Mouse (Mus musculus) heart, postnatal 4 days (tissue): ENCODE results near the gene Fpr3. TPM values are rescaled to one million over a fixed set of nuclear protein-coding genes. Genes with fewer than 3 reads are reported as not detected.
"Not testable (repeated sequence)": the region's sequence is repeated elsewhere in the genome, so short reads cannot be mapped to it uniquely, and the experiment has no call there.

ENCODE experiments used
- DNase-seq: peaks from one replicate; pipeline ENCODE4 v3.0.0; 2021
- total RNA-seq, 2 experiments: library from RNA; stranded (reverse); gene quantifications; 2 replicates each; pipeline ENCODE4 v1.2.3; 2021

The Fpr3 gene
- total RNA-seq, result not detected

DNA sequence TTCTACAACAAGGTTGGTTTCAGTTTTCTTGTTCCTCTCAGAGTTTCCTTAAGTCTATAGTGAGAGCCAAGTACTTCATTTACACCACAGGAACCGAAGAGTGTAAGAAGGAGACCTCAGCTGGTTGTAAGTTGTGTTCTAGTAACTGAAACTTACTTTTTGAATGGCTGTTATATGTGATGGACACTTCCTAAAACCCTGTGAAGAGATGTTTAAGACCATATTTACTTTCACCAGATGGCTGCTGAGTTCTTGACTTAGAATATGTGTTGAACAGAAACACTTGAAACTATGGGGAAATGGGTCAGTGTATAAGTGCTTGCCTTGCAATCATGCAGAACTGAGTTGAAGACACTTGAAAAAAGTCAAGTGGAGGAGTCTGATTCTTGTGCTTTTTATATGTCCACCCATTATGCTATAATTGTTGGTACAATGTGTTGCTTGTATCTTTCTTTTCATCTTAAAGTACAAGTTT lies at the start of gene Fpr3, which contains the start of gene Fpr2:
TSS of gene Fpr3 (plus strand) at position 79 of the 475 bp plus-strand sequence.
TSS of gene Fpr2 (plus strand) at position 51 of the 475 bp plus-strand sequence.
- no peak for DNase-seq

GRCm38 (mm10) chr17:17837919-17838701 lies 49.5 kb upstream of the Fpr3 start:
- DNase-seq, result peak; percentile 97

- no peak for DNase-seq
These were observed 48.4 kb upstream of the Fpr3 start for GRCm38 (mm10) chr17:17839276-17839675.

- no peak for DNase-seq
These were observed 46.9 kb upstream of the Fpr3 start for GRCm38 (mm10) chr17:17840796-17841195.

- no peak for DNase-seq
These were observed 44.0 kb upstream of the Fpr3 start for GRCm38 (mm10) chr17:17843534-17844261.

DNA sequence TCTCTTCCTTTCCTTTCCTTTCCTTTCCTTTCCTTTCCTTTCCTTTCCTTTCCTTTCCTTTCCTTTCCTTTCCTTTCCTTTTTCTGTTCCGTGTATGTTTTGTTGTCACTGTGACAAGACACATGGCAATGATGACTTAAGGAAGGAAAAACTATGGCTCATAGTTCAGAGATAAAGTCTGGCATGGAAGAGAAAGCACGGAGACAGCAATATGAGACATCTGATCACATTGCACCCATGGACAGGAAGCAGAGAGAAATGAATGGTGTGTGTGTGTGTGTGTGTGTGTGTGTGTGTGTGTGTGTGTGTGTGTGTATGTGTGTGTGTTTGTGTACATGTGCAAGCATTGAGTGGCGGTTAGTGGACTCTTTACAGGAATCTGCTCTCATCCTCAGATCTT lies 43.0 kb upstream of the Fpr3 start:
- not testable (repeated sequence) for DNase-seq

- DNase-seq, result no peak
These were observed 42.2 kb upstream of the Fpr3 start for GRCm38 (mm10) chr17:17845187-17846027.

GRCm38 (mm10) chr17:17848988-17849387 lies 38.7 kb upstream of the Fpr3 start:
- no peak for DNase-seq

DNA sequence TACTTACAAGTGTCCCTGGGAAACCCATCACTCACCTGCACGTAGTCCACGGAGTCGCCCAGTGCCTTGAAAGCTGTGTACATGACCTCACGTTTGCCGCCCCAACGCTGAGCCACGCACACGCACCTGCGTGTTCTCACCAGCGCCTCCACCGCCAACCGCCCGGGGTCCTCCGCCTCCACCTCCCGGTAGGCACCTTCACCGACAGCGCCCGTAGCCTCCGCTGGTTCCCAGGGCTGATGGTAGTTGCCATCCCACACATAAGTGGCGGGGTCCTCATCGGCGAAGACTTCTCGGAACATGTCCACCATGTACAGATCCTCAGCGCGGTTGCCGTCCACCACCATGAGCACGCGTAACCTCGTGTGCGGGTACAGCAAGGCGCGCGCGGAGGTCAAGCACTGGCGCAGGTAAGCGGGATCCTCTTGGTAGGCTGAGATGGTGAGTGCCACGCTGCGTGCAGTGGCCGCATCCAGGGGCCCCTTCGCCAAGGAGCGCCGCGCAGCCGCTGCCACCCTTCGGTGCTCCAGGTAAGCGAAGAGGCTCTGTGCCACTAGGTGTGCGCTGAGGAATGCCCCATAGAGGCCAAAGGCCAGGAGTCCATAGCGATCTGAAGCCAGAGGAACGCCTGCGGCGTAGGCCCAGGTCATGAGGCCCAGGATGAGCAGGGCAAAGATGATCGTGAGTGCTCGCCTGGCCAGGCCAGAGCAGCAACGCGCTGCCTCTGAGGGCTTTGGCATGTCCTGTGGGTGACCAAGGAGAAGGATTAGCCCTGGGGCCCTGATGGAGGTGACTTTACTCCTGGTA lies 37.5 kb upstream of the Fpr3 start:
- DNase-seq, result no peak

DNA sequence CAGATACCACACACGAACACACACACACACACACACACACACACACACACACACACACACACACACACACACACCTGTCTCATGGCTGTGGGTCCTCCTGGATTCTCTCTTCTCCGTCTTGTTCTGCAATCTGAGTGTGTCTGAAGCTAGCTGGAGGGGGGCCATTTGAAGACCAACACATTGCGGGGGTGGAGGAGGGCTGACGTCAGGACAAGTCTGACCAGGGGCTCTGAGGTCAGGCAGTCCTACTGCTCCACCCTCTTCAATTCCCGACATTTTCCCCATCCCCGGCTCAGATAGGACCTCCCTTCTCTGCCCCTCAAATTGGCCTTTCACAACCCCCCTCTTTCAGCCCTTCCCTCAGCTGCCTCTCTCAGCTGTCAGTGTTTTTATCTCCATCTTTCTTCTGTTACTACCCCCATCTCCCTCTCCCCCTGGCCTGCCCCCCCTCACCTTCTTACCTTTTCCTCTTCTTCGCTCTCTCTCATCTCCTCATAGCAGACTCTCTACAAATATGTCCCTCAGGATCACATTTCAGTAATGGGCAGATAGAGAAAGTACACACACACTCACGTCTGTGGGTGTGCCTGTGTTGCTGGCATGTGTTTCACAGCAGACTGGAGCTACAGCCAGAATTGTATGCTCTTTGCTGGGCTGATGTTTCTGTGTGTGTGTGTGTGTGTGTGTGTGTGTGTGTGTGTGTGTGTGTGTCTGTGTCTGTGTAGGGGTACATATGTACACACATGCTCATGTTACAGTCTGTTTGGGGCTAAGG lies 32.4 kb upstream of the Fpr3 start, which contains the start of gene Has1:
TSS of gene Has1 (minus strand) at position 142 of the 775 bp plus-strand sequence.
- DNase-seq, result no peak

DNA sequence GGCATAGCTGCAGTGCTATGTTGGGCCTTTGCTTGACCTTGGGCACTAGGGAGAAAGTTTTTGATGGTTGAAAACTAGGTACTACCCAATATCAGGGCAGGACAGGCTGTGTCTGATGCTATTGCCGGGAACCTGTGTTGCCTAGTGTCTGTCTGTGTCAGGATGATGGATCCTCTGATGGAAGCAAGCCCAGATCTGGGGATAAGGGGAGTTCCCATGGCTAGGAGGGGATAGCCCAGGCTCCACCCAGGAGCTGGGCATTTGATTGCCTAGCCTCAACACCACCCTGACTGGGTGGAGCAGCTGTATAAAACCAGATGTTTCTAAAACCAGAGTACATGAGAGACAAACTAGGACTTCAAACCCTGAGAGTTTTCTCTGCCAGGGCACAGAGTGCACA lies 31.0 kb upstream of the Fpr3 start:
- DNase-seq, result no peak

- DNase-seq, result no peak
These were observed 30.2 kb upstream of the Fpr3 start for GRCm38 (mm10) chr17:17857446-17857845.

DNA sequence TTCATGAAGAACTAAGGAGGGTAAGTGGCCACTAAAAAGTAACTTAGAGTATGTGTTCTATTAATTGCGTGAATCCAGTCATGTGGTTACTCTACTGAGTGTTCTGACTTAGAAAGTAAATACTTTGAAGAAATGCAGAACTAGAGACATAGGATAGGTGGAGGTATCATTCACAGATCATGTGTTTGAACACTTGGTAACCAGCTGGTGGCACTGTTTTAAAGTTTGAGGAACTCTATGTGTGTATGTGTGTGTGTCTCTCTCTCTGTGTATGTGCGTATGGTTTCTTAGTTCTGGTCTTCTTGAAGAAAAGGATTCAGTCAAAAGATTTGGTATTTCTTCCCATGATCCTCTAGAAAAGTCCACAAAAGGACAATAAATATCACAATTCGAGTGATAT lies 27.5 kb upstream of the Fpr3 start:
- DNase-seq, result no peak

GRCm38 (mm10) chr17:17862360-17862759 lies 25.3 kb upstream of the Fpr3 start:
- peak; percentile 26 for DNase-seq

- no peak for DNase-seq
These were observed 22.5 kb upstream of the Fpr3 start for GRCm38 (mm10) chr17:17865168-17865567.

DNA sequence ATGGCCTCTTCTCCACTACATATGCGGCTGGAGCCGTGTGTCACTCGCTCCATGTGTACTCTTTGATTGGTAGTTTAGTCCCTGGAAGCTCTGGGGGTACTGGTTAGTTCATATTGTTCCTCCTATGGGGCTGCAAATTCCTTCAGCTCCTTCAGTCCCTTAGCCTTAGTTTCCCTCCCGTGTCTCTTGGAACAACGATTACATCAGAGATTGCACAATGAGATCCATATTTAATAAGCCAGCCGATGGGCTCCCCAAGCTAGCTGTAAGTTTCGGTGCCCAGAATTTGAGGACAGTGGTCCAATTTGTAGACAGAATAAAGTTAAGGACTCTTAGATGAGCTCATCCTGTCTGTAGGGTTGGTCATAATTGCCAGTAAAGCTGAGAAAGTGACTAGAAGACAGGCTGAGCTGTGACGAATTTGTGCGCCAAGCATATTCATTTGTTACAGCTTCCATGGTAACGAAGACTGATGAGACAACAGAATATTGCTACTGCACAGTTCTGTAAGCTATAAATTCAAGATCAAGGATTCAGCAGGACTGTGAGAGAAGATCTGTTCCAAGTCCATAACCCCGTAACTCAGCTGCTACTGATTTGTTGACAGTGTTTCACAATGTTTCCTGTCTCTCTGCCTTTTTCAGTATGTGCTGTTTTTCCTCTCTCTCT lies 20.7 kb upstream of the Fpr3 start:
- no peak for DNase-seq

GRCm38 (mm10) chr17:17870892-17871550 lies 16.6 kb upstream of the Fpr3 start:
- no peak for DNase-seq

DNA sequence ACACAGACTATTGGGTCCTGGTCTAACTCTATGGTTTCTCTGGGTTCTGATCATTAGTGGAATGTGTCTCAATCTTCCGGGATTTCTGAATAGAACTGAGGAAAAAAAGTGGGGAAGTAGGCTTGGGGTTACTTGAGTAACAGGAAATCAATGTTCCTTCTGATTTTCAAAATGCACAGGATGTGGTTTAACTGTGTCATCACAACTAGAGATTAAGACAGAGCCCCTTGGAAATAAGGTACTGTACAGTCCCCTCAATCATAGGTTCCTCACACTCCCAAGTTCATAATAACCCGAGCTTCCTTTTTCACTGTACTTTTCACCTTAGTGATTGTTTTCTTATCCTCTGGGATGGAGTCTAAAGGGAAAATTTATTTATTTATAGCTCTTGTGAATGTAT lies 16.0 kb upstream of the Fpr3 start:
- no peak for DNase-seq

DNA sequence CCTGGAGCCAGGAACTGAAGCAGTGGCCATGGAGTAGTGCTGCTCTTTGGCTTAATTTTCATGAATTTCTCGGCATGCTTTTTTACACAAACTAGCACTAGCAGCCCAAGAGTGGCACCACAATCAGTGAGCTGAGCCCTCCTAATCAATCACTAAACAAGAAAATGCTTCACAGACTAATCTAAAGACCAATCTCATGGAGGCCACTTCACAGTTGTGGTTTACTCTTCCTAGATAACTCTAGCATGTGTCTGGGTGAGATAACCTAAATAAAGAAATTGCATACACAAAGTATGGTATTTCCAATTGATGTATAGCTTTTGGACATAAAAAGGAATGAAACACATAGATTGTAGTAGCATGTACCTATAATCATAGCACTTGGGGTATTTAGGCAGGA lies 8.3 kb upstream of the Fpr3 start:
- no peak for DNase-seq

DNA sequence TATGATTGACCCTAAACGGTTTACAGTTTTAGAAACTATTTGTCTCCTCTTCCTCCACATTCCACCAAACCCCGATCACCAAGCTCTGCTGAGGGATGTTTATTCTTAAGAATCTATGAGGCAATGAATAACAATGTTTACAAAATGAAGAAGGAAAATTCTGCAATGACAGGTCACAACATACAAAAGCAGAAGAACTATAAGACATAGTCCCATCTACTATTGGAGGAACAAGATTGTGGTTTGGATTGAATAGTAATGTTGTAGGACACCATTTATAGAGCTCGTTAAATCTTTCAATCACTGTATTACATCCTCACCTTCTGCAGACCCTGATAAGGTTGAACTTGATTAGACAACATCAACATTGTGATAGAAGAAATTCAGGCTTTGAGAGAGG lies 5.0 kb upstream of the Fpr3 start:
- DNase-seq, result no peak
